ENCODE assay signal across 22 mouse cellular contexts in the genomic region with DNA sequence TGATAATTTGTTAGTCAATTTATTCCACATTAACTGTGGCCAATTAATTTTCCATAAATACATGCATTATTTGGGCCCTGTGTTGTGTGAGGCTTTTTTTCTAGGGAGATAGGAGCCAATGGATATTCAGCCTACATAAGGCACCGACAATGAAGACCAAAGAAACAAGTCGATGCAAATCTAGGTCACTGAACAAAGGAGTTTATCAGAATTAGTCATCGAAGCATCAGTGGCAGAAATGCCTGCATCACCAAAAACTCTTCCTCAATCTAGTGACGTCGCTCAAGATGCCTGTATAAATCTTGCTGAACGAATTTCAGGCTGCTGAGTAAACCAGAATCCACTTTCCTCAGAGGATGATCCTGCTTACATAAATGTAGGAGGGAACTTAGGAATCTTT.
"Had no signal": no experiment of that assay in that cellular context is flagged by ENCODE, and none has a peak within 500 bp of the region (broad histone marks: within the 10 kb centered on the region; RNA-seq: fewer than 3 reads in every experiment).

No protein-coding gene starts in this region.

- H3K4me2 ChIP-seq: kidney, embryonic 15.5 days; limb, embryonic 12.5 days; limb, embryonic 15.5 days; liver, embryonic 11.5 days; lung, embryonic 14.5 days; midbrain, embryonic 12.5 days; midbrain, embryonic 15.5 days; neural tube, embryonic 12.5 days; neural tube, embryonic 15.5 days had no signal

- H3K4me3 ChIP-seq: kidney, embryonic 15.5 days; limb, embryonic 12.5 days; limb, embryonic 15.5 days; midbrain, embryonic 12.5 days; midbrain, embryonic 15.5 days; neural tube, embryonic 12.5 days; neural tube, embryonic 15.5 days had no signal

- H3K4me1 ChIP-seq: kidney, embryonic 15.5 days; limb, embryonic 12.5 days; limb, embryonic 15.5 days; midbrain, embryonic 12.5 days; midbrain, embryonic 15.5 days; neural tube, embryonic 12.5 days; neural tube, embryonic 15.5 days had no signal

- H3K9ac ChIP-seq: kidney, embryonic 15.5 days; limb, embryonic 12.5 days; limb, embryonic 15.5 days; liver, embryonic 14.5 days; liver, postnatal 0 days; lung, embryonic 14.5 days; midbrain, embryonic 12.5 days; midbrain, embryonic 15.5 days; neural tube, embryonic 12.5 days; neural tube, embryonic 15.5 days had no signal

- H3K27me3 ChIP-seq: kidney, embryonic 15.5 days; limb, embryonic 12.5 days; limb, embryonic 15.5 days; midbrain, embryonic 12.5 days; midbrain, embryonic 15.5 days; neural tube, embryonic 12.5 days; neural tube, embryonic 15.5 days had no signal

- H3K27ac ChIP-seq: kidney, embryonic 15.5 days; limb, embryonic 12.5 days; limb, embryonic 15.5 days; liver, embryonic 14.5 days; macrophage; midbrain, embryonic 12.5 days; midbrain, embryonic 15.5 days; neural tube, embryonic 12.5 days; neural tube, embryonic 15.5 days; stomach, postnatal 0 days had no signal

- DNase-seq: kidney, adult 8-10 months; kidney, postnatal 10 days; kidney, postnatal 36 days; left cerebral cortex, postnatal 4 days; liver, postnatal 0 days; lung, embryonic 14.5 days; right cerebral cortex, postnatal 14 days; right cerebral cortex, postnatal 4 days; thymus, adult 2 months; thymus, postnatal 14 days; thymus, postnatal 4 days had no signal

- H3K36me3 ChIP-seq: kidney, embryonic 15.5 days; limb, embryonic 12.5 days; limb, embryonic 15.5 days; midbrain, embryonic 12.5 days; midbrain, embryonic 15.5 days; neural tube, embryonic 12.5 days; neural tube, embryonic 15.5 days had no signal

- H3K9me3 ChIP-seq: kidney, embryonic 15.5 days; limb, embryonic 12.5 days; limb, embryonic 15.5 days; midbrain, embryonic 12.5 days; midbrain, embryonic 15.5 days; neural tube, embryonic 12.5 days; neural tube, embryonic 15.5 days had no signal
